Mouse (Mus musculus): Measurements from ENCODE around the gene Zfhx3. TPM values are rescaled to one million over a fixed set of nuclear protein-coding genes. Genes with fewer than 3 reads are reported as not detected.

Zfhx3 gene
- total RNA-seq, 2 experiments from 2014 or later = 4.2 to 5.5 TPM

- peak in 1 of 2 experiments; percentile 4 for DNase-seq (ENCODE audit: low spot score in 2 of 2)
These were observed 69.1 kb downstream of the Zfhx3 start for GRCm38 (mm10) chr8:108011516-108011915.

DNA sequence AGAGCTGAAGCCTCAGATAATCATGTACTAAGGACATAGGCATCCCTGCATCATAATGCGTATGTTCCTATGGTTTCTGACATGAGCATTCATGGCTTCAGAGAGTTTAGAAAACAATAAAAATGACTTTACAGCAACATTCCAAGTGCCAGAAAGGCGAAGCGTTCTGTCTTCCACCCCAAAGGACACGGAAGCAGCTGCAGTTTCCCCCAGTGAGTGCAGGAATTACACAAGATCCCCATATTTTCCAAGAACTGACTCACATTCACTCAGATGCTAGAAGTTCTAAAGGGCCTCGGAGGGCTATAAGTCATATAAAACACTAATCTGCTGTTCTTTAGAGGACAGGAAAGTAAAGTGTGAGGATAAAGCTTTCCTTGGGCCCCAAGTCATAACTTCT, 75.3 kb downstream of the Zfhx3 start:
- DNase-seq (ENCODE audit: low spot score in 2 of 2) = no peak

- DNase-seq (ENCODE audit: low spot score in 2 of 2) = no peak
These were observed 77.2 kb downstream of the Zfhx3 start for GRCm38 (mm10) chr8:108019651-108020050.

GRCm38 (mm10) chr8:108022404-108022803, 80.0 kb downstream of the Zfhx3 start:
- DNase-seq (ENCODE audit: low spot score in 2 of 2) = no peak

- DNase-seq (ENCODE audit: low spot score in 2 of 2) = no peak
These were observed 81.9 kb downstream of the Zfhx3 start for GRCm38 (mm10) chr8:108024331-108024730.

DNA sequence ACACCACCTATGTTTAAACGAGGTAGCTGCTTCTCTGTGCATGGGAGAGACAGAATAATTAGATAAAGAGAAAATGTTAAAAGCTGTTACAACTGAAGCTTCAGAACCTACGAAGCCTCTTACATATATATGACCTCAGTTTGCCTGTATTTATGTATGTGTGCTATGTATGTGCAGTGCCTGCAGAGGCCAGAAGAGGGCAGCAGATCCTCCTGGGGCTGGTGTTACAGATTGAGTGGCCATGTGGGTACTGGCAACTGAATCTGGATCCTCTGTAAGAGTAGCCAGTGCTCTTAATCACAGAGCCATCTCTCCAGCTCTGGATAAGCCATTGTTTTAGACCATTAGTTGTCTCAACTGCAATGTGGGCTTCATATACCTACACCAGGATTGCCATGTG, 82.8 kb downstream of the Zfhx3 start:
- no peak for DNase-seq (ENCODE audit: low spot score in 2 of 2)

DNA sequence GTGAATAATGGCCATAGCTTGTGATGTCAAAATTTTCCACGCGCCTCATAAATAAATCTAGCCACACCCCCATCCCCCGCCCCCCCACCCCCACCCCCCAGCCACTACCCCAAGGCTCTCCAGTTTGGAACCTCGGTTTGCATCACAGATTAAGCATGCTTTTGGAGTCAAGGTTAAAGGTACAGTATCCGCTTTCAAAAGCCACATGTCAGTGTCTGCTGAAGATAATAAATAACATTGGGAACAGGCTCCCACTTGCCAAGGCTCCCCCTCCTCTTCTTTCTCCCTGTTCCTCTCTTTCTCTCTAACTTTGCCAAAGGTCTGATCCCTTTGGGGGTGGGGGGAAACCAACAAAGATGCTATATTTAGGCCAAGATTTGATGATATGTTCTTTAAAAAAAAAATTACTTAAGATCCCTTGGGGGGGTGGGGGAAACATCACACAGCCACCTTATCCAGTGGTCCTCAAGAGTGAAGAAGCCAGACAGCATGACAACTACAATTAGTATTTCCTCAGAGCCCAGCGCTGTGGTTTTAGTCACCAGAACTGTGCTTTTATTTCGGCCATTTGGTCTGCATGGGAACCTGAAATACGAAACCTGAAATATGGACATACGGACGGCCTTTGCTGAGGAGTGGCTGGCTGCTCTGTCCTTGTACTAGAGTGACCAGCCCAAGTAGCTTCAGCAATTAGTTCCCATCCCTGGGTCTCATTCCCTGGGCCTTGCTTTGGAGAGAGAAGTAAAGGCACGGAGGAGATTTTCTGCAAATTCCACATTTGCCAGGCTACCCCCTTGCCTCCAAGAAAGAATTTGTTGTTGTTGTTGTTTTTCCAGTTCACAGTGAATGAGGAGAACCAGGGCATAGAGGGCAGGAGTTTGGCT, 84.4 kb downstream of the Zfhx3 start:
- no peak for DNase-seq (ENCODE audit: low spot score in 2 of 2)

- DNase-seq (ENCODE audit: low spot score in 2 of 2) = no peak
These were observed 85.1 kb downstream of the Zfhx3 start for GRCm38 (mm10) chr8:108027561-108028025.

DNA sequence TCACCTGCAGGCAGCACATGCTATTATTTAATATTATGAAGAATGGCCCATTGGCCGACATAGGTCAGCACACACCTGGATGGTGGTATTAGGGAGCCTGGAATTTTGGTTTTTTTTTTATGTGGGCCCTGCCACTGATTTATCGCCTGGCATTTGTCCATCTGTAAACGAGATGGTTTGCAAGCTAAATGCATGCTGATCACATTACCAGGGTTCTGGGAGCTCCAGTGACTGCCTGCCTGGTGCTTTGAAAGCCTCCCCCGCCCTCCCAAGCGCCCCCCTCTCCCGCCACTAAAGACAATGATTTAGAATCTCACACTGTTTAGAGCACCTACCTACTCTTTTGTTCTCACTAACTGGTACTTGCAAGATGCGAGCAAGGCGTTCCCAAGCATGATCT, 86.0 kb downstream of the Zfhx3 start:
- no peak for DNase-seq (ENCODE audit: low spot score in 2 of 2)

- no peak for DNase-seq (ENCODE audit: low spot score in 2 of 2)
These were observed 88.7 kb downstream of the Zfhx3 start for GRCm38 (mm10) chr8:108031159-108031558.

- no peak for DNase-seq (ENCODE audit: low spot score in 2 of 2)
These were observed 91.6 kb downstream of the Zfhx3 start for GRCm38 (mm10) chr8:108034070-108034469.

- DNase-seq (ENCODE audit: low spot score in 2 of 2) = no peak
These were observed 92.3 kb downstream of the Zfhx3 start for GRCm38 (mm10) chr8:108034726-108035125.

- no peak for DNase-seq (ENCODE audit: low spot score in 2 of 2)
These were observed 101.2 kb downstream of the Zfhx3 start for GRCm38 (mm10) chr8:108043618-108044017.

GRCm38 (mm10) chr8:108044185-108044584, 101.7 kb downstream of the Zfhx3 start:
- no peak for DNase-seq (ENCODE audit: low spot score in 2 of 2)

GRCm38 (mm10) chr8:108056241-108056640, 113.8 kb downstream of the Zfhx3 start:
- DNase-seq (ENCODE audit: low spot score in 2 of 2) = no peak

DNA sequence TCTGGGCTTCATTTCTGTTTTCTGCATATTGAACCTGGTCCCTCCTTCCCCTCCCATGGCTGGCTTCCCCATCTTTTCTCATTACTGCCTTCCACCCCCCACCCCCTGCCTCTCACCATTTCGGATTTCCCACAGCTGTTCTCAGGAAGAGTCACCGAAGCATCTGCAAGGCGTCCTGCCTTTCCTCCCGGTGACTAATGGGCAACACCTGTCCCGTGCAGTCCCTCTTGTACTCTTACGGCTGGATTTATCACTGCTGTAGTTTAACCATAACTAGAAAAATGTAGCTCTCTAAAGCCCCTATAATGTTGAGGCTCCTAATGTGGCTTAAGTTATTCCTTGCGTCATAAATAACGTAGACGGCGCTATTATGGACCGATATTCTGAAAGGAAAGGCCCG, 119.5 kb downstream of the Zfhx3 start:
- no peak for DNase-seq (ENCODE audit: low spot score in 2 of 2)

DNA sequence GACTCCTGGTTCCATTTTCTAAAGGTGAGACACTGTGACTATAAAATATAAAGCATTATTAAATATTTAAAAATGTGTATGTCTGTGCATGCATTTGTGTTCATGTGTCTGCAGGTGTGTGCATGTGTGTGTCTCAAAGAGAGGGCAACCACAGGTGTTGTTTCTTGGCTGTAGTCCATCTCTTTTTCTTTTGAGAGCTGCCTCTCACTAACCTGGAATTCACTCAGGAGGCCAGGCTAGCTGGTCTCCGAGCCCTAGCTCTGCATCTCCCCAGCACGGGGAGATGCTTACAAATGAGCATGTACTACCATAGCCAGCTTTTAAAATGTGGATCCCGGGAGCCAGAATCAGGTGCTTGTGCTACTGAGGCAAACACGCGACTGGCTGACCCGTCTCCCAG, 124.7 kb downstream of the Zfhx3 start:
- DNase-seq (ENCODE audit: low spot score in 2 of 2) = no peak

DNA sequence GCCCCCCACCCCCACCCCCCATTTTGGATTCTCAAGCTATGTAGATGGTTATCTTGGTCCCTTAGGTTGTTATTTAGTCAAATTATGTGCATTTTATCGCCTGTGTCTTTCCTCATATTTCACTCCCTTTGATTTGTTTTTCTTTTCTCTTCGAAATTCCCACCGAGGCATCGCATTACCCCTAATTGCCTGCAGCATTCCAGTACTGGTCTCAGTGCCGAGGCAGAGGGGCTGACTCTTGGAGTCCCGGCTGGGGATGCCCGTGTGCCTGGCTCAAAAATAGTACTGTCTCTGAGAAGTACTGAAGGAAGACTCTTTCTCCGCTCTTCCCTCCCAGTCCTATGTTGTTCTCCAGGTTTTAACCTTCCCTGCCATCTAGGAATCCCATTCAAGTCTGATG, 125.8 kb downstream of the Zfhx3 start:
- DNase-seq (ENCODE audit: low spot score in 2 of 2) = no peak

DNA sequence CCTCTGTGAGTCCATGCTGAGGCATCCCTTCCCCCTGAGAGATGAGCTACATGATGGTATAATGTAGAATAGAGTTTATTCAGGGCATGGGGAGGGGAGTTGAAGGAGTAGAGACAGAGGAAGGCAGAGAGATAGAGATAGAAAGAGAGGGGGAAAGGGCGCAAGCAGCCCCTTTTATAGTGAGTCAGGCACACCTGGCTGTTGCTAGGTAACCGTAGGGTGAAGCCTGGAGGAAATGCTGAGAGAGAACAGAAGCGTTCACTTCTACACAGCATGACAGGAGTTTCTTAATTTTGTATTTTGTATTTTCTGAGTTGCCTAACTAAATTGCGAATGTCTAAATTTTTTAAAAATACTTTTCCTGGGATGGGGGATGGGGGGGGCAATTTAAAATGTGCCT, 128.0 kb downstream of the Zfhx3 start:
- DNase-seq (ENCODE audit: low spot score in 2 of 2) = no peak

- no peak for DNase-seq (ENCODE audit: low spot score in 2 of 2)
These were observed 129.8 kb downstream of the Zfhx3 start for GRCm38 (mm10) chr8:108072126-108072746.

GRCm38 (mm10) chr8:108072853-108073252, 130.4 kb downstream of the Zfhx3 start:
- no peak for DNase-seq (ENCODE audit: low spot score in 2 of 2)

DNA sequence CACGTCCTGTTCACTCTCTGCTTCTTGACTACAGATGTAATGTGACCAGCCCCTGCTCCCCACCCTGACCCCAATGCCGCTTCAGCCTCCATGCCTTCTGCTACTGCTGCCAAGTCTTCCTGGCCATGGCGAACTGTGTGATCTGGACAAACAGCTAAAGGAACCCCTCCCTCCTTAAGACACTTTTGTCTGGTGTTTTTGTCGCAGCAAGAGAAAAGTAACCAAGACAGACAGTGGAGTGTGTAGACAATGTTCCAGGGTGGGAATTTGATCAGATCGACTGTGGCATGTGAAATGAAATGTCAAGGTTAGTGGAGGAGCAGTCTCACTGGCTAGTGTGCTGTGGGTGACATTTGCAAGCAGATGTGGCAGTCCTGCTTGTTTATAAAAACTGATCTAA, 132.7 kb downstream of the Zfhx3 start:
- no peak for DNase-seq (ENCODE audit: low spot score in 2 of 2)

DNA sequence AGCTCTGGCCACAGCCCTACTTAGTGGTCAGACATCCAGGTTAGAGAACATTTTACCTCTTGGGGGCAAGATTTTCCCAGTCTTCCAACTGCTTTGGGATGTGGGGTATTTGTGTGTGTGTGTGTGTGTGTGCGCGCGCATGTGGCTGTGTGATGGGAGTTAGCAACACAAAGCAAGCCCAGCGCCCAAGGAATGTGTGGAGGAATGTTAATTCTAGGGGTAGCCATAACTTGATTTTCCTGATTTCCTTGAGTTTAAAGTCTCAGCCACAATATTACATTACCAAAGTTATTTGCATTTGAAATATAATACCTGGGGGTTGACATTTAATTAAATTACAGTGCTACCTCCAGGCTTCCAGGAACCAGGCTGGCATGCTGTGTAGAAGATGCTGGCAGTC, 136.3 kb downstream of the Zfhx3 start:
- no peak for DNase-seq (ENCODE audit: low spot score in 2 of 2)
